Mouse (Mus musculus) colon, adult 2 months (tissue): ENCODE measurements around the gene Pid1. TPM values are rescaled to one million over a fixed set of nuclear protein-coding genes. Genes with fewer than 3 reads are reported as not detected.

Experiments used
- polyA plus RNA-seq: library from polyadenylated mRNA; depleted of rRNA; stranded (reverse); fragments of >200 nt; gene quantifications from 2 replicates; pipeline ENCODE4 v1.2.3, GENCODE M21; 2012; rRNA removed

Gene Pid1
- polyA plus RNA-seq, result 6.4 and 8.2 TPM in 2 replicates

DNA sequence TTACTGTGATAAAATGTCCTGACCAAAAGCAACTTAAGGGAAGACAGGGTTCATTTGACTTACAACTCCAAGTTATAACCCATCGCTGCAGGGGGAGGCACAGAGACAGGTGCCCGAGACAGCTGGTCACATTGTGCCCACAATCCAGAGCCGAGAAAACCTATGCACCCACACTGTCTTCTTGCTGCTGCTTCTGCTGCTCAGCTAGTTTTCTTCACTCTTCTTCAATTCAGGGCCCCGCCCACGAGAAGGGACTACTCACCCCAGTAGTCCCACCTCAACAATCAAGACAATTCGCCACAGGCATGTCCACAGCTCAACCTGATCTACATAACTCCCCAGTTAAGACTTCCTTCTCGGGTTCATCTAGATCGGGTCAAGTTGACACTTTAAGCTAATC is at the start of gene Pid1:
TSS of gene Pid1 (minus strand) at position 214 of the 400 bp plus-strand sequence.

